Mouse (Mus musculus): ENCODE measurements around the gene Chrm1. TPM values are rescaled to one million over a fixed set of nuclear protein-coding genes. Genes with fewer than 3 reads are reported as not detected.

Chrm1 gene
- polyA plus RNA-seq, 1 experiment from 2014 or later: 0.10 TPM

DNA sequence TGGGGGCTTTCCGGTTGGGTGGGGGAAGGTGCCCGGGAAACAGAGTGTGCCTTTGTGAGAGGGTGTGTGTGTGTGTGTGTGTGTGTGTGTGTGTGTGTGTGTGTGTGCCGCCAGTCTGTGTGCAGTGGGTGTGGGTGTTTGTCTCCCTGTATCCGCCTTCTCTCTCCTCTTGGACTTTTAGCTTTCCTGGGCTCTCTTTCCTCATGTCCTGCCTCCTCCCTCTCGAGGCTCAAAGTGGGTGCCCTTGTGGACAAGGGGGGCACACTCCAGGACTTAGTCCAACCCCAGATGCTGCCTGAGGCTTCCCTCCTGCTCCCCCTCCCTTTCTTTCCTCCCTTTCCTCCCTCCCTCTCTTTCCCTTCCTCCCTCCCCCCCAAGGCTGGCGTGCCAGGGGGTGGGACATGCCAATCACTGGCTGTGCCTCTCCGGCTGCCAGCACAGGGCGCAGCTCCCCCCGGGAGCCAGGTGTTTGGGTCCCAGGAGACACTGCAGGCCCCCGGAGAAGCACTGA, 377 bp downstream of the Chrm1 start:
- Histone ChIP-seq H3K36me3 (no peaks in the 10 kb centered on the region), H3K4me1 (peaks cover 13% of the 10 kb centered on the region), H3K27ac (peak overlapping the region; percentile 36; the same call in 1 of the 2 replicates), H3K9me3 (replicated peaks) (no peaks in the 10 kb centered on the region), H3K4me3 (no peak overlapping the region), H3K27me3 (ENCODE audit: low read depth, poor library complexity, severe bottlenecking) (peaks cover 35% of the 10 kb centered on the region)
- no peak for DNase-seq (ENCODE audit: low spot score)
- WGBS: 60% methylated on average over 10 of the region's 10 CpGs

DNA sequence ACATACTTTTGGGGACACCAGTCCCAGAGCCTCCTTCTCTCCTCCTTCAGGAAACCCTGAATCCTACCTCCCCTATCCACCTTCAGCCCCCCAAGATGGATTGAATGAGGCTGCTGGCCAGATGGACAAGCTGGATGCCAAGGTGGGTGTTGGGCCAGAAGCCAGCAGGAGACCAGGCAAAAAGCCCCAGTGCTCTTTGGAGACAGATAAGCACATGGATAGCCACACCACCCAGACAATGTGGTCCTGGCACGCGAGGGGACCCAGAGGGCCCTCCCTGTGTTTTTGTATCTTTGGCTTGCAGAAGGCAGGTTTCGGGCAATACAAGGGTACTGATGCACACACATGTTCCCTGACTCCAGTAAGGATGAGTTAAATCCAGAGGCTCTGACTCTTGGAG, 1.3 kb downstream of the Chrm1 start:
- 97% methylated on average over 3 of the region's 3 CpGs for WGBS
- no peak for DNase-seq (ENCODE audit: low spot score)
- Histone ChIP-seq H3K4me3 (no peak overlapping the region), H3K4me1 (peaks cover 13% of the 10 kb centered on the region), H3K27ac (no peak overlapping the region), H3K36me3 (no peaks in the 10 kb centered on the region), H3K27me3 (ENCODE audit: low read depth, poor library complexity, severe bottlenecking) (peaks cover 35% of the 10 kb centered on the region), H3K9me3 (replicated peaks) (no peaks in the 10 kb centered on the region)

DNA sequence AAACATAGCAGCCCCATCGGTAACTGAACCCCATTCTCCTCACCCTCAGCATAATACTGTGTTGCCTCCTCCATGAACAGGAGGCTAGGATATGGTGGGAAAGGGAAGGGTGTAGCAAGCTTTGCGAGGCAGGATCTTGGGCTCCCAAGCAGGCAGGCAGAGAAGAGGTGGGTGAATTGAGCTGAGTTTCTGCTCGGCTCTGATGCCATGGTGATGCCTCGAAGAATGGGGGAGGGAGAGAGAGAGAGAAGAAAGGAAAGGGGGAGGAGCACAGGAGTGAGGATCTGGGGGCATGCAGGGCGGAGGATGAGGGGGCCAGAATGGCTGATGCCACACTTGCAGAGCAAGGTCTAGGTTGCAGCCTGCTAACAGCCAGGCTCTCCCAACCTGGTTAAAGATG, 2.2 kb downstream of the Chrm1 start:
- Histone ChIP-seq H3K4me1 (peaks cover 13% of the 10 kb centered on the region), H3K36me3 (no peaks in the 10 kb centered on the region), H3K27me3 (ENCODE audit: low read depth, poor library complexity, severe bottlenecking) (peaks cover 30% of the 10 kb centered on the region), H3K4me3 (no peak overlapping the region), H3K9me3 (replicated peaks) (no peaks in the 10 kb centered on the region), H3K27ac (no peak overlapping the region)
- WGBS: 81% methylated on average over 5 of the region's 5 CpGs
- DNase-seq (ENCODE audit: low spot score): no peak

DNA sequence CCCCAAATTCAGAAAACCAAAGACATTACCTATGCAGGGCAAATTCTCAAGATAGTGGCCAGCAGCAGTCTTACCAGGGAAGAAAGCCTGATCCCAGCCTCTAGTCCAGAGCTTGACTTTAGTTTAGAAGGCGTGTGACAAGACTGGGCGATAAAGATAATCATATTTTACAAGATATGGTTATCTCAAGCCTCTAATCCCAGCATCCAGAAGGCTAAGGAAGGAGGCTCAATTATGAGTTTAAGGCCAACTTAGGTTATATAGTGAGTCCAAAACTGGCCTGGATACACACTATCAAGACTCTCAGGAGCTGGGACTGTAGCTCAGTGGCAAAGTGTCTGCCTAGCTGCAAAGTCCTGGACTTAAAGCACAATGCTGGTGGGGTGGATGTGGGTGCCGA, 9.3 kb downstream of the Chrm1 start:
- Histone ChIP-seq H3K4me3 (no peak overlapping the region), H3K27ac (no peak overlapping the region), H3K4me1 (no peaks in the 10 kb centered on the region), H3K27me3 (ENCODE audit: low read depth, poor library complexity, severe bottlenecking) (no peaks in the 10 kb centered on the region), H3K36me3 (no peaks in the 10 kb centered on the region), H3K9me3 (replicated peaks) (no peaks in the 10 kb centered on the region)
- 90% methylated on average over 3 of the region's 3 CpGs for WGBS
- DNase-seq (ENCODE audit: low spot score): no peak

DNA sequence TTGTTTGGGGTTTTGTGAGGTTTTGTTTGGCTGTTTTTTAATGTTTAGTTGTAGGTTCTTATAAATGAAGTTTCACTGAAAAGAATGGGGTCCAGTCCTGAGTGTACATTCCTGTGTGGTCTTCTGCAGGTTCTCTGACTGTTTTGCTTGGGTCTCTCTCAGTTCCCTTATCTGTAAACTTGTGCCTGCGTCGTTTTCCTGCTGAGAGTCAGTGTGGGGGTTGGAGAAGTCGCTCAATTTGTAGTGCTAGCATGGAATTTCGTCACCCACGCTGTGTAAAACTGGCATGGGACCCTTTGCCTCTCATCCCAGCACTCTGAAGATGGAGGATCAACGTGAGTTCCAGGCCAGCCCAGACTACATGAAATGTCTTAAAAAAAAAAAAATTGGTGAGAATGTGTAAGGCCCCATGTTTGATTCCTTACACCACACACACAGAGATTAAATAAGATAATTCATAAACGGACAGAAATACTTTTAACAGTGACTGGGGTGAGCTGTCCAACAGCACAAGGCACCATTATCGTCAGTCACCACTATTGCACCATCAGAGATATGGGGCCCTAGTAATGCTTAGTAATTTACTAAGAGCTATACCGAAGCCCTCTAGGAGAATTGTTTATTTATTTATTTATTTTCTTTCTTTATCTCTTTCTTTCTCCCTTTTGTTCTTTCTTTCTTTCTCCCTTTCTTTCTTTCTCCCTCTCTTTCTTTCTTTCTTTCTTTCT, 9.9 kb downstream of the Chrm1 start:
- no peaks in the 10 kb centered on the region for H3K36me3 ChIP-seq
- H3K27ac ChIP-seq: no peak overlapping the region
- no peak overlapping the region for H3K4me3 ChIP-seq
- no peak for DNase-seq (ENCODE audit: low spot score)
- 0 out of 2 replicates have a peak, but pooled peaks cover 1% of the 10 kb centered on the region for H3K27me3 ChIP-seq (ENCODE audit: low read depth, poor library complexity, severe bottlenecking)
- peaks cover 1% of the 10 kb centered on the region; the same call in 1 of the 2 replicates for H3K4me1 ChIP-seq
- no peaks in the 10 kb centered on the region for H3K9me3 ChIP-seq (replicated peaks)
- WGBS: 79% methylated on average over 9 of the region's 9 CpGs

DNA sequence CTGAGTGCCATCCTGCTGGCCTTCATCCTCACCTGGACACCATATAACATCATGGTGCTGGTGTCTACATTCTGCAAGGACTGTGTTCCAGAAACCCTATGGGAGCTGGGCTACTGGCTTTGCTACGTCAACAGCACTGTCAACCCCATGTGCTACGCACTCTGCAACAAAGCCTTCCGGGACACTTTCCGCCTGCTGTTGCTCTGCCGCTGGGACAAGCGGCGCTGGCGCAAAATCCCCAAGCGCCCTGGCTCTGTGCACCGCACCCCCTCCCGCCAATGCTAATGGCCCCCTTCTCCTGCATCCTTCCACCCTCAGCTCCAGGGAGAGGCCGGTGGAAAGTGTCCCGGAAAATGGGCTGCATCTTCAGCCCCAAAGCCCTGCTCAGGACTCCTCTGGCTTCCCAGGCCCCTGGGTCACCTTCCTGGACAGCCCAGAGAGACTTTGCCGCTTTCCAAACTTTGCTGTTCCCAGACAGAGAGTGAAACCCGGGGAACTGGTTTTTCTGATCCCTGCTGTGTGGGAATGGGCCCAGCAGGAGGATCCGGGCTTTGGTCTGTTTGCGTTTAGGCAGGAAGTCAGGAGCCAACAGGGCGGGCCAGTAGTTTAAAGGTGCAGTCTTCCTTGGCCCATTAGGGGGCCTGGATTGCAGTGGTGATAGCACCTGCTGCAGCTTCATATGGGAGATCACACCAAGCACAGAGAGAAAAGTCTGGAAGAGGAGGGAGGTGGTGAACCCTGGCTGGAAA, 15.6 kb downstream of the Chrm1 start:
- DNase-seq (ENCODE audit: low spot score): no peak
- Histone ChIP-seq H3K27ac (peak overlapping the region; percentile 67), H3K4me3 (peak overlapping the region; percentile 15; the same call in 1 of the 2 replicates), H3K27me3 (ENCODE audit: low read depth, poor library complexity, severe bottlenecking) (0 out of 2 replicates have a peak, but pooled peaks cover 14% of the 10 kb centered on the region), H3K36me3 (no peaks in the 10 kb centered on the region), H3K9me3 (replicated peaks) (no peaks in the 10 kb centered on the region), H3K4me1 (peaks cover 13% of the 10 kb centered on the region)
- 30% methylated on average over 18 of the region's 18 CpGs for WGBS

DNA sequence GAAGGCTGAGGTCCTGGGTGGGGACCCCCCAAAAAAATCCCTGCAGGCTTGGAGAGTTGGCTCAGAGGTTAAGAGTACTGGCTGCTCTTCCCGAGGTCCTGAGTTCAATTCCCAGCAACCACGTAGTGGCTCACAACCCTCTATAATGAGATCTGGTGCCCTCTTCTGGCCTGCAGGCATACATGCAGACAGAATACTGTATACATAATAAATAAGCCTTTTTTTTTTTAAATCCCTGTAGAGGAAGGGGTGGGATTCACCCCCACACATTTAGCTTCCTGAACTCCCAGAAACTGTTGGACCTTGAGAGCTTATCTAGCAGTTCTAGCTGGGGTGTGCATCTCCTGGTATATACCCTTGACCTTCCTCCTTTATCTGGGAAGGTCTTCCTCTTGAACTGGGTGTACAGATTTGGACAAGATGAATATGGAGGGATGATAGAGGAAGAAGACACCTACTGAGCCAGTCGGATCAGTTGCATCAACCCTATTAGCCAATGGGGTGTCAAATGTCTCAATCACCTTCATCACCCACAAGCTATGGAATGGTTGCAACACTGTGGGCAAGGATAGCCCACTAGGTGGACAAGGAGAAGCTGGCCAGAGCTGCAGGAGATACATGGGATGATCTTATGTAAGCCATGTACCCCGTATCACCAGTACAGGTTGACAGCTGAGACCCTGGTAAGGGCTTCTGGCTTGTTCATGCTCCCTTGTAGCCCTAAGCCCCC, 18.2 kb downstream of the Chrm1 start:
- Histone ChIP-seq H3K4me3 (no peak overlapping the region), H3K27ac (no peak overlapping the region), H3K36me3 (no peaks in the 10 kb centered on the region), H3K4me1 (peaks cover 13% of the 10 kb centered on the region), H3K27me3 (ENCODE audit: low read depth, poor library complexity, severe bottlenecking) (0 out of 2 replicates have a peak, but pooled peaks cover 14% of the 10 kb centered on the region), H3K9me3 (replicated peaks) (no peaks in the 10 kb centered on the region)
- DNase-seq (ENCODE audit: low spot score): no peak
- WGBS: 89% methylated on average over 4 of the region's 4 CpGs

DNA sequence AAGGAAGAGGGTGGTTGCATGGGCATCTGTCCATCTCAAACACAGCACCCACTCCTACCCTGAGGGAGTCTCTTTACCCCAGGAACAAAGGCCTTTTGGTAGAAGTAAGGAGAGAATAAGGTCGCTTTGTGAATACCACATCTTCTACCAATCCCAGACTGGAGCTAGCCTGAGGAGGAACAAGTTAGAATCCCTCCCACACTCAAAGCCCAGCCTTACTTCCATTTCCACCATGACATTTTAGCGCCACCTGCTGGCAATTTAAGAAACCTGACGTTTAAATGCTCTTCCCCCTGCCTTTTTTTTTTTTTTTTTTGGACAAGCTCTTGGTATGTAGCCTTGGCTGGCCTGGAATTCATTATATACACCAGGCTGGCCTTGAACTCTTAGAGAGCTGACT, 19.4 kb downstream of the Chrm1 start:
- Histone ChIP-seq H3K4me3 (no peak overlapping the region), H3K27ac (no peak overlapping the region), H3K36me3 (no peaks in the 10 kb centered on the region), H3K9me3 (replicated peaks) (no peaks in the 10 kb centered on the region), H3K4me1 (peaks cover 13% of the 10 kb centered on the region), H3K27me3 (ENCODE audit: low read depth, poor library complexity, severe bottlenecking) (0 out of 2 replicates have a peak, but pooled peaks cover 14% of the 10 kb centered on the region)
- peak; percentile 80 for DNase-seq (ENCODE audit: low spot score)
- WGBS: 1% methylated on average over 3 of the region's 3 CpGs

DNA sequence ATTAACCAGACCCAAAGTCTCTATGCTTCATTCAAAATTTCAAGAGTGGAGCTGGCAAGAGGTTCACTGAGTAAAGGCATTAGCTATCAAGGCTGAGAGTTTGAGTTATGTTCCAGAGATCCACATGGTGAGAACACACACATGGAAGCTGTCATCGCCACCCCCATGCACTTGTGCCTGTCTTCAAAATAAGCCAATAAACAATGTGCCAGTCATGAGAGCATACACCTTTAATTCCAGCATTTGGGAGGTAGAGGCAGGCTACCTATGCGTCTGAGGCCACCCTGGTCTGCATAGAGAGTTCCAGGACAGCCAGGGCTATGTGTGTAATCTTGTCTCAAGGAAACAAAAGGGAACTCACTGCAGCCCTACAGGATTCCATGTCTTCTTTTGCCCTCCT, 20.0 kb downstream of the Chrm1 start:
- H3K4me3 ChIP-seq: no peak overlapping the region
- DNase-seq (ENCODE audit: low spot score): no peak
- WGBS: 76% methylated on average over 2 of the region's 2 CpGs
- no peak overlapping the region for H3K27ac ChIP-seq
- 0 out of 2 replicates have a peak, but pooled peaks cover 11% of the 10 kb centered on the region for H3K27me3 ChIP-seq (ENCODE audit: low read depth, poor library complexity, severe bottlenecking)
- peaks cover 10% of the 10 kb centered on the region for H3K4me1 ChIP-seq
- no peaks in the 10 kb centered on the region for H3K36me3 ChIP-seq
- H3K9me3 ChIP-seq (replicated peaks): no peaks in the 10 kb centered on the region

DNA sequence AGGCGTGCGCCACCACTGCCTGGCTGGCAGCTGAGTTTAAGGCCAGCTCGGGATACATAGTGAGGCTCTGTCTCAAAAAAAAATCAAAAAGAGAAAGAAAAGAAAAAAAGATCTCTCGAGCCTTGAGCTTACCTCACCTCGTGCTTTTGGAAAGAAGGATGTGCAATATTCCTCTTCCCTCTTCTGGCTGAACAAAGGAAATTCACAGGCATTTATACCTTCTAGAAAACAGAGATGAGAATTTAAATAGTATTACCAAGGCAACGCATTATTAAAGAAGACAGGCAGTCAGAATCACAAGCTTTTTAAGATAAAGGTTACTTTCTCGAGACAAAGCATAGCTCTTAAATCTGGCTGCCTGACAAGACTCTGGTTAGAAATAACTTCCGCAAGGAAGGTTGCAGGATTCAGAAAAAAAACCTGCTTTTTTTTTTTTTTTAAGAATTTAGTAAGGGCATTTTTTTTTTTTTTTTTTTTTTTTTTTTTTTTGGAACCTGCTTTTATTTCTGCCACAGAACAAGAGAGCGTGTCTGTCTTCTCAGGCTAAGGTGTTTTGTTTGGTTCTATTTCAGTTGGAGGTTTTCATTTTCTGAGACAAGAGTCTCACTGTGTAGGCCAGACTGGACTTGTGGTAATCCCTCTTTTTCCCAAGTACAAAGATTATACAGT, 28.4 kb downstream of the Chrm1 start:
- H3K4me3 ChIP-seq: no peak overlapping the region
- H3K27me3 ChIP-seq (ENCODE audit: low read depth, poor library complexity, severe bottlenecking): no peaks in the 10 kb centered on the region
- H3K4me1 ChIP-seq: no peaks in the 10 kb centered on the region
- H3K9me3 ChIP-seq (replicated peaks): no peaks in the 10 kb centered on the region
- 80% methylated on average over 9 of the region's 9 CpGs for WGBS
- DNase-seq (ENCODE audit: low spot score): no peak
- no peaks in the 10 kb centered on the region for H3K36me3 ChIP-seq
- H3K27ac ChIP-seq: no peak overlapping the region

DNA sequence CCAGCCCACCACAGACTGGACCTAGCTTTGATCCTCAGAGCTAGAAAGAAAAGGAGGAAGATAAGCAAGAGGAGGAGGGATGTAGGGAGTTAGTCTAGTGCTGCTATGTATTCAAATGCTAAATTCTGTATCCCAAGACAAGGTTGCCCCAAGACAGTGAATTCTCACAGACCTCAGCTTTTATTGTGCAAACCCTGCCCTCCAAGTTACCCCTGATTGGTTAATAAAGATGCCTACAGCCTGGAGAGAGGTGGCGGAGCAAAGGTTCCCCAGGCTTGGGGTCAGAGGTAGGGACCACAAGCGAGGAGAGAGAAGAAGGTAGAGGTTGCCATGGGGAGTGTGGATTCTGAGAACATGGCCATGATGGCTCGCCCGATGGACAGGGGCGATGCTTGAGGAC, 29.2 kb downstream of the Chrm1 start:
- Histone ChIP-seq H3K9me3 (replicated peaks) (no peaks in the 10 kb centered on the region), H3K27me3 (ENCODE audit: low read depth, poor library complexity, severe bottlenecking) (no peaks in the 10 kb centered on the region), H3K4me1 (no peaks in the 10 kb centered on the region), H3K36me3 (no peaks in the 10 kb centered on the region), H3K4me3 (no peak overlapping the region), H3K27ac (no peak overlapping the region)
- DNase-seq (ENCODE audit: low spot score): no peak
- 69% methylated on average over 5 of the region's 5 CpGs for WGBS

DNA sequence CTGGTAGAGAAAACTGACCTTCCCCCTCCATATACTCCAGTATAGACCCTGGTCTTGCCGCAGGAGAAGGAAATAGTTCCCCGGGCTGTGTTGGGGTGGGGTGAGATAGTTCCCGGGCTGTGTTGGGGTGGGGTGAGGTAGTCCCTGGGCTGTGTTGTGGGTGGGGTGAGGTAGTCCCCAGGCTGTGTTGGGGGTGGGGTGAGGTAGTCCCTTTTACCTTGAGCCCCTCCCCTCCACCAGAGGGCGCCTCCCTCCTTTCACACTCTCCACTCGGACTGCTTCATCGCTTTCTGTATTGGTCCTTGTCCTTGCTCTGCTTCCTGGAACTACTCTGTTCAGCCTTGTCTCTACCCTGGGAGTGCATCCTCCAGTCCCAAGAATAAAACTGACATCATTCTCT, 31.7 kb downstream of the Chrm1 start:
- Histone ChIP-seq H3K4me3 (no peak overlapping the region), H3K36me3 (no peaks in the 10 kb centered on the region), H3K9me3 (replicated peaks) (no peaks in the 10 kb centered on the region), H3K4me1 (no peaks in the 10 kb centered on the region), H3K27me3 (ENCODE audit: low read depth, poor library complexity, severe bottlenecking) (no peaks in the 10 kb centered on the region), H3K27ac (no peak overlapping the region)
- 55% methylated on average over 6 of the region's 6 CpGs for WGBS
- no peak for DNase-seq (ENCODE audit: low spot score)
